Mouse (Mus musculus) stomach, embryonic 16.5 days (tissue): ENCODE results near the gene Eif3c. TPM values are rescaled to one million over a fixed set of nuclear protein-coding genes. Genes with fewer than 3 reads are reported as not detected.
A peak's percentile ranks its signal among the peaks of the same experiment; 100 is the strongest.

Source experiments
- ATAC-seq: fragments of 200-750 bp; cut with Nextera tagmentation; 2 replicates; pipeline ENCODE4 v1.8.0; 2017; ENCODE audit warnings: moderate number of reproducible peaks, moderate TSS enrichment; ENCODE audit not compliant: insufficient read depth, low FRiP score
- H3K27ac ChIP-seq: fragments of 300-500 bp; sonication (generic); 2 replicates; pipeline ENCODE4 v1.5.1; 2014; ENCODE audit warnings: low read length
- H3K27me3 ChIP-seq: fragments of 300-500 bp; sonication (generic); 2 replicates; pipeline ENCODE4 v1.6.1; 2014; ENCODE audit warnings: low read length, control low read depth, mixed read lengths; ENCODE audit not compliant: control insufficient read depth, insufficient read depth
- H3K36me3 ChIP-seq: fragments of 300-500 bp; sonication (generic); 2 replicates; pipeline ENCODE4 v1.6.1; 2014; ENCODE audit warnings: low read length; ENCODE audit not compliant: control insufficient read depth, insufficient read depth
- H3K4me1 ChIP-seq: fragments of 300-500 bp; sonication (generic); 2 replicates; pipeline ENCODE4 v1.6.1; 2014; ENCODE audit warnings: low read length, control low read depth, mixed read lengths; ENCODE audit not compliant: control insufficient read depth, insufficient read depth
- H3K4me2 ChIP-seq: fragments of 300-500 bp; sonication (generic); 2 replicates; pipeline ENCODE4 v1.6.1; 2014; ENCODE audit warnings: low read depth, low read length, mixed read lengths
- H3K4me3 ChIP-seq: fragments of 300-500 bp; sonication (generic); replicated peaks from 2 replicates; pipeline ENCODE4 v1.5.1; 2014; ENCODE audit warnings: mild to moderate bottlenecking, low read length
- H3K9ac ChIP-seq: fragments of 300-500 bp; sonication (generic); 2 replicates; pipeline ENCODE4 v1.6.1; 2014; ENCODE audit warnings: low read length
- H3K9me3 ChIP-seq: fragments of 300-500 bp; sonication (generic); replicated peaks from 2 replicates; pipeline ENCODE4 v1.6.1; 2016; ENCODE audit warnings: low read length, control low read depth; ENCODE audit not compliant: control insufficient read depth
- WGBS: fragments of 180-500 bp; shearing (Covaris S2); extraction: QIAGEN DNeasy Blood & Tissue Kit; methylation state at CpG from one replicate; pipeline ENCODE4 v1.1.7; 2014; 5-methylcytosine and 5-hydroxymethylcytosine counted together
- polyA plus RNA-seq: library from polyadenylated mRNA; unstranded; fragments of >200 nt; fragmentation: Nextera tagmentation; extraction: Ambion mirVana; gene quantifications from 2 replicates; pipeline ENCODE4 v1.2.1, GENCODE M21; 2015

Gene Eif3c
- polyA plus RNA-seq, 1 experiment from 2014 or later = 176 TPM

GRCm38 (mm10) chr7:126504913-126505312, 61.3 kb downstream of the Eif3c start:
- peaks cover 12% of the 10 kb centered on the region for H3K36me3 ChIP-seq
- no peaks in the 10 kb centered on the region for H3K27me3 ChIP-seq
- H3K4me3 ChIP-seq = no peak overlapping the region
- no peak for ATAC-seq
- H3K9me3 ChIP-seq = no peaks in the 10 kb centered on the region
- H3K9ac ChIP-seq = no peak overlapping the region
- H3K4me1 ChIP-seq = peaks cover 5% of the 10 kb centered on the region; the same call in 1 of the 2 replicates
- 71% methylated on average over 2 of the region's 2 CpGs for WGBS
- no peak overlapping the region for H3K27ac ChIP-seq
- no peak overlapping the region for H3K4me2 ChIP-seq

GRCm38 (mm10) chr7:126503273-126503878, 62.8 kb downstream of the Eif3c start, which contains the start of gene Atxn2l:
Gene Atxn2l, minus strand, starts transcription at chr7:126503437.
- peak within 1 kb of the TSS; percentile 100 for H3K9ac ChIP-seq
- H3K27me3 ChIP-seq = no peaks in the 10 kb centered on the region
- peak within 1 kb of the TSS; percentile 94 for H3K4me3 ChIP-seq
- under 1% methylated on average over 52 of the region's 72 CpGs for WGBS
- ATAC-seq = peak; percentile 92
- H3K9me3 ChIP-seq = no peaks in the 10 kb centered on the region
- H3K4me1 ChIP-seq = peaks cover 5% of the 10 kb centered on the region; the same call in 1 of the 2 replicates
- H3K36me3 ChIP-seq = peaks cover 12% of the 10 kb centered on the region
- H3K4me2 ChIP-seq = peak within 1 kb of the TSS; percentile 78
- H3K27ac ChIP-seq = peak within 1 kb of the TSS; percentile 99

GRCm38 (mm10) chr7:126502751-126503150, 63.5 kb downstream of the Eif3c start:
- H3K9me3 ChIP-seq = no peaks in the 10 kb centered on the region
- peaks cover 12% of the 10 kb centered on the region for H3K36me3 ChIP-seq
- under 1% methylated on average over 40 of the region's 40 CpGs for WGBS
- H3K4me2 ChIP-seq = peak overlapping the region; percentile 39
- H3K9ac ChIP-seq = peak overlapping the region; percentile 100
- H3K27me3 ChIP-seq = no peaks in the 10 kb centered on the region
- H3K4me1 ChIP-seq = peaks cover 5% of the 10 kb centered on the region; the same call in 1 of the 2 replicates
- ATAC-seq = no peak
- peak overlapping the region; percentile 99 for H3K27ac ChIP-seq
- H3K4me3 ChIP-seq = peak overlapping the region; percentile 94

- peak overlapping the region; percentile 99 for H3K27ac ChIP-seq
- H3K4me1 ChIP-seq = peaks cover 5% of the 10 kb centered on the region; the same call in 1 of the 2 replicates
- under 1% methylated on average over 57 of the region's 57 CpGs for WGBS
- no peaks in the 10 kb centered on the region for H3K27me3 ChIP-seq
- peaks cover 15% of the 10 kb centered on the region for H3K36me3 ChIP-seq
- H3K9ac ChIP-seq = peak overlapping the region; percentile 100
- ATAC-seq = peak; percentile 92
- H3K4me3 ChIP-seq = peak overlapping the region; percentile 94
- H3K4me2 ChIP-seq = peak overlapping the region; percentile 97
- no peaks in the 10 kb centered on the region for H3K9me3 ChIP-seq
These were observed 64.0 kb downstream of the Eif3c start for GRCm38 (mm10) chr7:126502023-126502741.

GRCm38 (mm10) chr7:126501684-126502022, 64.6 kb downstream of the Eif3c start:
- Histone ChIP-seq H3K27me3 (no peaks in the 10 kb centered on the region), H3K4me1 (peaks cover 5% of the 10 kb centered on the region; the same call in 1 of the 2 replicates), H3K9ac (peak overlapping the region; percentile 100), H3K9me3 (no peaks in the 10 kb centered on the region), H3K27ac (peak overlapping the region; percentile 99), H3K4me3 (peak overlapping the region; percentile 94), H3K36me3 (peaks cover 15% of the 10 kb centered on the region), H3K4me2 (peak overlapping the region; percentile 97)
- 3% methylated on average over 9 of the region's 9 CpGs for WGBS
- no peak for ATAC-seq

- no peak overlapping the region for H3K4me3 ChIP-seq
- H3K4me2 ChIP-seq = no peak overlapping the region
- H3K4me1 ChIP-seq = peaks cover 5% of the 10 kb centered on the region; the same call in 1 of the 2 replicates
- 92% methylated on average over 7 of the region's 7 CpGs for WGBS
- no peaks in the 10 kb centered on the region for H3K9me3 ChIP-seq
- H3K9ac ChIP-seq = no peak overlapping the region
- H3K36me3 ChIP-seq = peaks cover 31% of the 10 kb centered on the region
- no peak for ATAC-seq
- no peak overlapping the region for H3K27ac ChIP-seq
- no peaks in the 10 kb centered on the region for H3K27me3 ChIP-seq
These were observed 66.8 kb downstream of the Eif3c start for GRCm38 (mm10) chr7:126499416-126499815.

- Histone ChIP-seq H3K4me2 (no peak overlapping the region), H3K4me1 (peaks cover 5% of the 10 kb centered on the region; the same call in 1 of the 2 replicates), H3K27me3 (no peaks in the 10 kb centered on the region), H3K9ac (no peak overlapping the region), H3K27ac (no peak overlapping the region), H3K36me3 (peaks cover 42% of the 10 kb centered on the region), H3K9me3 (no peaks in the 10 kb centered on the region), H3K4me3 (no peak overlapping the region)
- no peak for ATAC-seq
- 94% methylated on average over 12 of the region's 12 CpGs for WGBS
These were observed 68.2 kb downstream of the Eif3c start for GRCm38 (mm10) chr7:126497966-126498365.

GRCm38 (mm10) chr7:126496475-126496874, 69.7 kb downstream of the Eif3c start:
- 86% methylated on average over 5 of the region's 5 CpGs for WGBS
- no peaks in the 10 kb centered on the region for H3K27me3 ChIP-seq
- H3K4me2 ChIP-seq = no peak overlapping the region
- no peak overlapping the region for H3K27ac ChIP-seq
- no peak for ATAC-seq
- no peak overlapping the region for H3K4me3 ChIP-seq
- H3K9me3 ChIP-seq = no peaks in the 10 kb centered on the region
- H3K4me1 ChIP-seq = peaks cover 5% of the 10 kb centered on the region; the same call in 1 of the 2 replicates
- H3K36me3 ChIP-seq = peaks cover 51% of the 10 kb centered on the region
- no peak overlapping the region for H3K9ac ChIP-seq
